Mouse (Mus musculus) megakaryocyte progenitor cell, adult 5-6 weeks (primary cell): ENCODE measurements around the gene Evx2. TPM values are rescaled to one million over a fixed set of nuclear protein-coding genes. Genes with fewer than 3 reads are reported as not detected.

Source experiments
- ATAC-seq: replicated peaks from 2 replicates; pipeline ENCODE4 v1.8.0; 2016; ENCODE audit warnings: mild to moderate bottlenecking, moderate TSS enrichment, inconsistent platforms; ENCODE audit not compliant: poor library complexity
- total RNA-seq, 2 experiments: library from RNA; stranded (forward) in 1 of 2; stranded (reverse) in 1 of 2; fragments of 157-497, 149-512 nt in 1 of 2; fragments of 200-1000 nt in 1 of 2; gene quantifications; 2 replicates each; pipeline versions ENCODE4 v1.2.3 to v1.2.4; 2015 to 2017

Gene Evx2
- total RNA-seq, 2 experiments from 2014 or later, result not detected

DNA sequence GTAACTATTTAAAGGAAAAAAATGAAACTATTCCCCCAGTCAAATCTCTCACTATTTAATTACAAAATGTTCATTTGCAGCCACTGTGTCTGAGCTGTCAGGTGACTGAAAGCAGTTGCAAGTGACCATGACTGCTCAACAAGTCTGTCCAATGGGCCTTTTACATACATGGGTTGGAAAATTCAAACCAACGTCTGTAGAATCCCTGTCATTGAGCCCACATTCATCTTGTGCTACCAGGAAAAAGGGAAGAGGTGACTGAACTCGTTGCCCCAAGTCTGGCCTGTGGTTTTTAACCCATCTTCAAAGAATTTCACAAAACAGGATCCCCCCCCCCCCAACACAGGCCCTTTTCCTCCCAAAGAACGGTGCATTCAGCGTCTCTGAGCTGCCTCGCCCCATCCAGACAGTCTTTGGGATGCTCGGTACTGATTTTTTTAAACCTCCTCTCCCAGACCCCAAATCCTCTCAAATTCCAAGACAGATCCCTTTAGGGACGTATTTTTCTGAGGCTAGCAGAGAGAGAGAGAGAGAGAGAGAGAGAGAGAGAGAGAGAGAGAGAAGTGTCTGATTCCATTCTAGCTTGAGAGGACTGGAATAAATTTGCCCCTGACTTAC, 36.6 kb upstream of the Evx2 start:
- no peak for ATAC-seq

DNA sequence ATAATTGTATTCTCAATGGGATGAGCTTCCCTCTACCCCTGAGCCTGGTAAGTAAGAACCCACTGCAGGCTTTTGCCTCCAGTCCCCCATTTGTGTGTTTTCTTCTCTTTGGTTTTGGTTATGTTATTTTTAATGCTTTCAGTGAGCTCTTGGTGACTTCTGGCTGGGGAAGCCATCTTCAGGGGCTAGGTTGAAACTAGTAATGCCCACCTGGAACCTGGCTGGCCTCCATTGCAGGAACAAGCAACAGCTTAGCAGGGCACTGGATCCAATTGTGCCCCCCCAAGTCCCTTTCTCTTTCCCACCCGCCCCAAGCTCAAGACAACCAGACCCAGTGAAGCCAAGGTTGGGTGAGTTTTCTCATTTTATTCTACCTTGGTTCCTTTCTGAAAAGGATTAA, 36.0 kb upstream of the Evx2 start:
- ATAC-seq, result no peak

DNA sequence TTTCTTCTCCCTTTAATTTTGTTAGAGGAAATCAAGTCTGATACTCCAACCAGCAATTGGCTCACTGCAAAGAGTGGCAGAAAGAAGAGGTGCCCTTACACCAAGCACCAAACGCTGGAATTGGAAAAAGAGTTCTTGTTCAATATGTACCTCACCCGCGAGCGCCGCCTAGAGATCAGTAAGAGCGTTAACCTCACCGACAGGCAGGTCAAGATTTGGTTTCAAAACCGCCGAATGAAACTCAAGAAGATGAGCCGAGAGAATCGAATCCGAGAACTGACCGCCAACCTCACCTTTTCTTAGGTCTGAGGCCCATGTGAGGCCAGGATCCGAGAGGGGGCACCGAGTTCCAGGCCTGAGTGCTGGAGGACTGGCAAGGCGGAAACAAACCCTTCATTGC, 34.7 kb upstream of the Evx2 start:
- peak; percentile 48; the same call in 1 of the 2 replicates for ATAC-seq

DNA sequence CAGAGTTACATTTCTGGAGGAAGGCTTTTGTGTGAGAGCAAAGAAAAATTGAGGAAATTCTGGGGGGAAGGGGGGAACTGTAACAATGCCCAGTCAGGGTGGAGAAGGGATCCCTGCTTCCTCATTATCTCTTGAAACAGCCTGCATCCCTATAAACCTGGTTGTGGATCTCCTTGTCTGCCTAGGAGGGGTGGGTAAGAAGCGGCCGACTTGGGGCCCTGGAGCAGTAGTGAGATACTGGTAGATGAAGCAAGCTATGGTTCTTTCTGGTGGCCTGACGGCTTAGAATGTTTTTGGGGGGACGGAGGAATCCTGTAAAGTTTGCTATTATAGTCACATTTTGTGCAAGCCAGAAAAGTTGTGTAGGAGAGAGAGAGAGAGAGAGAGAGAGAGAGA, 34.1 kb upstream of the Evx2 start:
- no peak for ATAC-seq

DNA sequence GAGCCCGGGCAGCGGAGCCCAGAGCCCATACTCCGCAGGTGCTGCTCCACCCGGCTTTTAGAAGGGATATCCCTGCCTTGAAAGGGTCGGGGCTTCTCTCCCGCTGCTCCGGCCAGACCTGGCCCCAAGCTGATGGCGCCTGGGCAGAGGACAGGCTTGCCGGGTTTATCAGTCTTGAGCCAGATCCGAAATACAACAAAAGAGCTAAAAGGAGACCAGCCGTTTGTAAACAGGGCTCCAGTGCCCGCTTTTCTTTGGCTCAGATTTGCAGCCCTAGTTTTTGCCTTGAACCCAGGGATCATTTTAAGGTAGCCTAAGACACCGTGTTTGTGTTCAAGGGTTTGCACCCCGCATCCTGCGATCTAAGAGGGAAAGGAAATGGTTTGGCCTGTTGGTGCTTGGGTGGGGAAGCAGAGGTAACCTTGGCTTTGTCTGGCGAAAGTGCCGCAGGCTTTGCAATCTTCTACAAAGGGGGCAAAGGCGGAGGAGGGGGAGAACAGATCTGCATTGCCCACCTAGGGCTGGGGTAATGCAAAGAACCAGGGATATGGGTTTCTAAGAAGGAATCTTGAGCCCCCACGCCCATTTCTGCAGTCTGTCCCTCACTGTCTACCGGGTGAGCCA, 33.6 kb upstream of the Evx2 start:
- ATAC-seq, result no peak

DNA sequence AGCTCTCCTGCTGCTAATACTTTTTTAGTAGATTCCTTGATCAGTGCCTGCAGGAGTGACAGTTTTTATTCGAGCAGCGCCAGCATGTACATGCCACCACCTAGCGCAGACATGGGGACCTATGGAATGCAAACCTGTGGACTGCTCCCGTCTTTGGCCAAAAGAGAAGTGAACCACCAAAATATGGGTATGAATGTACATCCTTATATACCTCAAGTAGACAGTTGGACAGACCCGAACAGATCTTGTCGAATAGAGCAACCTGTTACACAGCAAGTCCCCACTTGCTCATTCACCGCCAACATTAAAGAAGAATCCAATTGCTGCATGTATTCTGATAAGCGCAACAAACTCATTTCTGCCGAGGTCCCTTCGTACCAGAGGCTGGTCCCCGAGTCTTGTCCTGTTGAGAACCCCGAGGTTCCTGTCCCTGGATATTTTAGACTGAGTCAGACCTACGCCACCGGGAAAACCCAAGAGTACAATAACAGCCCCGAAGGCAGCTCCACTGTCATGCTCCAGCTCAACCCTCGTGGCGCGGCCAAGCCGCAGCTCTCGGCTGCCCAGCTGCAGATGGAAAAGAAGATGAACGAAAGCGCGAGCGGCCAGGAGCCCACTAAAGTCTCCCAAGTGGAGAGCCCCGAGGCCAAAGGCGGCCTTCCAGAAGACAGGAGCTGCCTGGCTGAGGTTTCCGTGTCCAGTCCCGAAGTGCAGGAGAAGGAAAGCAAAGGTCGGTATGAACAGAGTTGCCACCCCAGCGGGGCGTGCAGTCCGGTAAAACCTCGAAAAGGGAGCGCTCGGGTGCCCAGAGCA, 32.8 kb upstream of the Evx2 start:
- ATAC-seq, result no peak

DNA sequence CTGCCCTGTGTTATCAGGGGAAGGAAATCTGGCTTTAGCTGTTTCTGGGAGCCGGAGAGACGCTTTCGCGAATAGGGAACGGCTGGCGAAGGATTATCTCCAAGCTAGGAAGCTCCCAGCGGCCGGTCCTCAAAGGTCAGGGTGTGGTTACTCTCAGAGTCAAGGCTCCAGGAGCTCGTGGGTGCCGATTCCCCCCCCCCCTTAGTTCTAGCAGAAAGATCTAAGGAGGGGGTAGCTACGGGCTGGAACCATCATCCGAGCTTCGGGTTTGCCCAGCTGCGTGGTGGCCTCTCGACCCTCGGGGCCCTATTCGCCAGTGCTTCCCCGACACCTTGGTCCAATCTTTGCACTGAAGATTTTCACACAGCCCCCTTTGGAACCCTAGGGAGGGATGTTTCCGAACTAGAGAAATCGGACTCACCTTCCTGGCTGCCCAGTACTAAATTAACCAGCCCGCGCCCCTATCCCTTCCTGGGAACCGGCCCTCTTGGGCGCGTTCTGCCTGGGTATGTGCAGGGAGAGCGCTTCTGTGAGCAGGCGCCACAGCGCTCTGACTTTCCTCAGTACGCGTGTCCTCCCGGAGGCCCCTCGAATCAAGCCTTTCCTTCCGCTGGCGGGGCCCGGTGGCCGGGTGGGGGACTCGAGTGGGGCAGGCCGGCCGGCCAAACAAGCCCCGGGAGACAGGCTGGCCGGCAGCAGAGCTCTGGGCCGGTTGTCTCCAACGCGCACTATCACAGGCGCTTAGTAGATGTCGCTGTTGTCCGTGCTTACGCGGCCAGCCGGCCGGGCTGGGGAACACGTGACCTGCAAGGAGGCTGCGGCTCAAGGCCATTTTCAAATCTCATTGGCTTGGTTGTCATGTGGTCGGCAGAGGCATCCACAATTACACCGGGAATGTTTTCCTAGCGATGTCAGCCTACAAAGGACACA, 31.9 kb upstream of the Evx2 start, which contains the start of gene Hoxd10:
Gene Hoxd10 (plus strand): TSS at position 903 of the 930 bp plus-strand sequence.
- peak; percentile 23; the same call in 1 of the 2 replicates for ATAC-seq

DNA sequence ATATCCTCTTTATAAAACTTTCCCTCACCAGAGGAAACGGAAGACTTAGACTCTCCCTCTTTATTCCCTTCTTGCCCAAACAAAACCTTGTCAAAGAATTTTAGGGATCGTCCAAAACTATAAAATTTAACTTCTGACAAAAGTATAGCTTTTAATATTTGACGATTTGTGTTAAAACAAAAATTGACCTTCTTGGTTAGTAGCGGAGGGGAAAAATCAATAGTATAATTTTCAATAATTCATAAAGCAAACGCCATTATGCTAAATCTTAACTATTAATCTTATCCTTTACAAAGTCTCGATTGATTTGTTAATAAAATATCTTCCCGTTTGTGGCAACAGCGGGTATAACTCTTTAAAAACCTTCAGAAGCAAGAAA, 31.0 kb upstream of the Evx2 start:
- ATAC-seq, result no peak

DNA sequence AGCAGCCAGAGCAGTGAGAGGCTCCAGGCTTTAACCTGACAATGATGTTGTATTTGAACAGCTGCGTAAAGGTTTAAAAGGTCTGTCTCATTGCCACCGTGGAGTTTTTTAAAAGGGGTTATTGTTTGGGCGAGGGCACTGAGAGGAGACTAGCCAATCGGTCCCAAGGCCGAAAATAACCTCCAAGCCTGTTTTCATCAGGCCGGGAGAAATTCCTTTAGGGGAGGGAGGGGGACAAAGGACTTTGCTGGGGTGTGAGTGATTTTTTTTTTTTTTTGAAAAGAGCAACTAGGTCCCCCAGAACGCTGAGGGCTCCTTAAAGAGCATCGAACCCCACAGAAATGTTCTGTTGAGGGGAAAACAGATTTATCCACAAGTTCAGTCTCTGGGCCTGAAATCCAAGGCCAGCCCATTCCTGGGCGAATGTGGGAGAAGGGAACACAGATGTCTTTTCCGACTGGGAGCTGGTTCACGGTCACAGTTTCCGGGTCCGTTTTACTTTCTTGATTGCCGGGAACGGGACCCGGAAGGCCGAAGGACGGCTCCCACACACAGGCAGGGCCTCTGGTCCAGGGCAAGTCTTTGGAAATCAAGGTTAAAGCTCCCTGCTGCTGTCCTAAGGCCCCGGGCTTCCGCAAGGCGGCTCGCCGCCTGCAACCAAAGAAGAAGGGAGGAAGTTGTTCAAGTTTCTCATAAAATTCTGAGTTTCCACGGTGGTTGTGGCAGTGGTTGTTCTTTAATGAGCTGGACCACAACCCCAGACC, 30.4 kb upstream of the Evx2 start:
- no peak; the same call in 1 of the 2 replicates for ATAC-seq

DNA sequence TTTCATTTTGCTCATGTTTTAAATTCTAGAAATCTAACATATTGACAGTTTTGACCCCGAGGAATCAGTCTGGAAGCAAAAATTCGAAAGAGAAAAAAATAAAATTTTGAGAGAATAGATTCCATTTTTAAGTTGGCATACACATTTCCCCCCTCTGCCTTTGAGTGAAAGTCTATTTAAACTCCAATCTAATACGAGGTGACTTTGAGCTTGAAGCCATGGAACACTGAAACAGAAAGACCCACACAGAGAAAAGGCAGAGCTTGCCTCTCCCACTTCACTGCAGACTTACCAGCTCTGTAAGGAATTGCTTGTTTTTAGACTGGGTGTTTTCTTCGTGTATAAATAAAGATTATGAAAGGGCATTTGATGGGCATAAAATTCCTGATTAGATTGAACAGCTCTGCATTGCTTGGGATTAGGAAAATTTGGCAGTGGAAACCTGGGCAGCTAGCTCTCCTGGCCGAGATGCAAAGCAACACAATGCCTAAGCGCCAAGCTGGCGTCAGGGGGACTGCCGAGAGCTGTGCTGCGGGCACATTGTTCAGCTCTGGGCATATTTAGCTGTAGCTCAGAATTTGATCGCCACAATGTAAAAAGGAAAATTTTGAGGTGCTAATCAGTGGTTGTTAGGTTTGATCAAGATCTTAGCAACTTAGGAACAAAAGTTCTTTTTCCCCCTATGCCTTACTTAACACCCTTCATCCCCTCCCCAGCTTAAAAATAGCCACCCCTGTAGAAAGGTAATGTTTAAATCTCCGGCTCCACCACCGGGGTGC, 29.6 kb upstream of the Evx2 start:
- ATAC-seq, result no peak

DNA sequence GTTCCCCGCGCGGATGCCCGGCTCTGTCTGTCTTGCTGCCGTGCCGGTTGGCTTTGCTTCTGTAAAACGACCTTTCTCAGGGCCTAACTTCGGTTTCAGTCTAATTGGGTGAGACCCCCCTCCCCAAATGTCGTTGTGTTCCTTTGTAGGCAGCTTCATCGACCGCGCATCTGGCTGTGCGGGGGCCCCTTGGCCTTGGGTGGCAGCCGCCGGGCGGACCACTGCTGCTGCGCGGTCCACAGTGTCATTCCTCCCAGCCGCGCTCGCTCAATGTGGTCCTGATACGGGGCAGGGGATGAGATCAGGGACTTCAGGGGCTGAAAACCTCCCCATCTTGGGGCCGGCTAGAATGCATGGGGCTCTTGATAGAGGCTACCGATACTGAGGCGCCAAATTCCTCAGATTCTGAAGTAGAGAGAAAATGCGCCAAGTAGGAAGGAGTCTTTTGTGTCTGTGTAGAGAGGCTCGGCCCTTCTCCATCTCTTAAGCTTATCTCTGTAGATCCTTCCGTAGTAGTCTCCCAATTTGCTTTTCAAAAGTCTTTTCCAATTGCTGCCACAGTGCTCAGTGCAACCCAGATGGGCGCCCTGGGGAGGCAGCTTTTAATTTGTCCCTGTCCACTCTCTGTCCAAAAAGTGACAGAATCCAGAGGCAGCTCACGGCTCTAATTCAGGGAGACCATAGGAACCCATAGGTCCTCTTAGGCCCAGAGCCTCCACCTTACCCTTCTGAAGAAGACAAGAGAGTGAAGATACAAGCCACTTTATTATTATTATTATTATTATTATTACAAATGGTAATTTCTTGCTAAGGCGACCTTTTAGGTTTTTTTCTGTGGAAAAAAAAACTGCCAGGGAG, 28.6 kb upstream of the Evx2 start:
- no peak for ATAC-seq

DNA sequence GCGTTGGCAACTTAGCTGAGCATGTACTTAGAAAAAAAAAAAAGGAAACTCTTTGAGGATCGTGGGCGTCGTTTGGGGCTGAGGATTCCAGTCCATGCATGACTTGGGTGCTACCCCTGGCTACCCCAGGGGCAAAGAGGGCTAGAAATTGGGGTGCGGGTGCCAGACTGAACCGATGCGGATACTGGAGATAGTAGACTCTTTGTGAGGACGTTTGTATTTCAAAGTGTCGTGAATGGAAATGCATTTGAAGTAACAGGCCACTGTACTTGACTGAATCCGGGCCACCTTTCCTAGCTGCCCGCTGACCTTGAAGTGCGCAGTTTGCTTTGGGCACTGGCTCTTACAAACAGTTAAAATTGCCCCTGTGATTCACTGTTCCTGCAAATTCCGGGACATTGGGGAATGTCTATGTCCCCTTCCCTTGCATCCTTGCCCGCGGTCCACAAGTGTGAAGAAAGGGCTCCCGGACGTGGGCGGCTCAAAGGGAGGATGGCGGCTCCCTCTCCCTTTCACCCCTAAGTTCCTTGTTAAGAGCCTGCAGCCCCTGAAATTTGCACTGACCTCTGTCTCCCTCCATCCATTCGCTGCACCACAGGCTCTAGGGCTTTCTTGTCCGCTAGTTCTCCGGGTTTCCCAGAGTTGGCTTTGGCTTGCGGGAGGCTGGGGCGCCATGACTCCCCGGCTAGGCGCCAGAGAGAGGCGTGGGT, 27.8 kb upstream of the Evx2 start:
- ATAC-seq, result no peak

DNA sequence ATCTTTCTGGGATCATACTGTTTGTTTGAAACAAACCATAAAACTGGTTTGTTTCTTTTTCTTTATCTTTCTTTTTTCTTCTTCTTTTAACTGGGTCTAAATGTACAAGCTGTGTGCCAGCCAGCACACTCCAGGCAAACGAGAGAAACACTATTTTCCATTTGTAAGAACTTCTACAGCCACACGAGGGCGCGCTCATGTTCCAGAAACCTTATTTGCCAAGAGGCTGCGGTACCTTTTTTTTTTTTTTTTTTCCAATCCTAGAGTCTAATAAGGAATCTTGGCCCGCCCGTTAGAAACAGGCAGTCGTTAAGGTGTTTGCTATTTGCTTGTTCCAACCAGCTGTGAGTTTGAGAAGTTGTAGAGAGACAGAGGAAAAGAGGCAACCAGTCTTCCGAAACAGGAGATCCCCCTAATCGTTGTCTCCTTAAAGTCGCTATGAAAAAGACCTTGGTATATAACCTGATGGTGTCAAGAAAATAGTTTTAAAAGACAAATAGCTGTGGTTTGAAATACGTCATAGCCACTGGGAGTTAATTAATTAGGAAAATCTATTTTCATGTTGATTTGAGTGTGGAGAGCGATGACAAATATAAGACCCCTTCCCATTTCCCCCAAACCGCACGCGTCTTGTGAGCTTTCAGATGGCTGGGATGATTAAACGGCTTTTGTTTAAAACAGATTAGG, 27.1 kb upstream of the Evx2 start:
- ATAC-seq, result peak; percentile 72

DNA sequence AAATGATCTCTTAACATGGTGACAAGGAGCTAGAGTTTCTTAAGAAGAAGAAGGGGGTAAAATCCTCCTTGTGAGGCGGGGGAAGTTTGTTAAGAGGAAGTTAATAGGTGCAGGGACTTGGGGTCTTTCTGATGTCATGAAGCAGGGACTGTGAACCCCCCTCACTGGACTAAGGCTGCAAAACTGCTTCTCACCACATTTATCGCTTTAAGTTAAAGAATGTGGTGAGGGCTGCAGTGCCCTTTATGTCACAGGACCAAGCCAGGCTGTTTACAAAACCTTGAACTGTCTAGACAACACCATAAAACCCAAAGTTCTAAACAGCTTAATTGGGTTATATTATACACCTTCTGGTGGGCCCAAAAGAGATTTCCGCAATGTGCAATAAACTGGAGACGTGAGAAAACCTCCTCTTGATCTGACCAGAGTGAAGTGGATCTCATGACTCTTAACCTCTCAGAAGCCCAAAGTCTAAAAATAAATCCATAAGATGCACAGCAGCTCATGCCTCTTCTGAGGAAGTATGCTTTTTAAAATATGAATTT, 25.8 kb upstream of the Evx2 start:
- no peak for ATAC-seq

DNA sequence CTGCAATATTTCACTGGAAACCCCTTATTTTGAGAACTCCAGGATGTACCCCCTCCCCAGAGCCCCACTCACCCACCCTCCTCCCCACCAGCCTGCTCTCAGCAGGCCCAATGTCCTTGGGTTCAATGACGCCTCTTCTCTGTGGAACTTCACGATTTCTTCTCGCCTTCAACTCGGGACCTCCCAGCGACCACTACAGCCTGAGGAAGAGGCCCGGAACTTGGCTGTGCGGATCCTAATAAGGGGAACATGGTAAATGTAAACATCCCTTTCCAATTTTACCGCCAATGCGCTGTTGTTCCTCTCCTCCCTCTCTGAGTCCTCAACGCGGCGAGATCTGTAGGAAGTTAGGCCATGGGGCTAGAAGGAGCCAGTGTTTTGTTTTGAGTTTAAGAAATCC, 24.7 kb upstream of the Evx2 start:
- no peak for ATAC-seq

DNA sequence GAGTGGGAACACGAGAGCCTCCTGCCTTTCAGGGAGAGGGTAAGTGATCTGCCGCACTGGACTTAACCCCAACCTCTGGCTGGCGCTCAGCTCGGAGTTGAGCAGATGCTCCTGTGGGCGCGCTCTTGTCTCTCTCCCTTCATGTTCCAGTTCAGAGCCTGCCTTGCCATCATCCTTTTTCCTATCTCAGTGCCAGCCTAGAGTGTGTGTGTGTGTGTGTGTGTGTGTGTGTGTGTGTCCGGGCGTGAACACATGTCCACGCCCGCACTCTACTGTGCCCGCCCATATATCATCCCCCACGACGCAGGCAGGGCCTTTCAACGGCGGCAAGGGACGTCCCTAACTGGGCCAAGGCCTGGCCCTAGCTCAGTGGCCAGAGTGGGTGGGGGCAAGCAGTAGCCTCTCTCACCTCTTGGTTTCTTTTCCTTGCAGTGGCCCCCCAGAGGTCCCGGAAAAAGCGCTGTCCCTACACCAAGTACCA, 24.2 kb upstream of the Evx2 start:
- no peak for ATAC-seq

DNA sequence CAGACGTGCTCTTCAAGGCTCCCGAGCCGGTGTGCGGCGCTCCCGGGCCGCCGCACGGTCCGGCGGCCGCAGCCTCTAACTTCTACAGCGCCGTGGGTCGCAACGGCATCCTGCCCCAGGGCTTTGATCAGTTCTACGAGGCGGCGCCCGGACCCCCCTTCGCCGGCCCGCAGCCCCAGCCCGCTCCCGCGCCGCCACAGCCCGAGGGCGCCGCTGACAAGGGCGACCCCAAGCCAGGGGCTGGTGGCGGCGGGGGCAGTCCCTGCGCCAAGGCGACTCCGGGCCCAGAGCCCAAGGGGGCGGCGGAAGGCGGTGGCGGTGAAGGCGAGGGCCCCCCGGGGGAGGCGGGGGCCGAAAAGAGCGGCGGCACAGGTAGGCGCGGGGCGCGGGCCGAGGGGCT, 23.4 kb upstream of the Evx2 start:
- no peak for ATAC-seq
